Mouse (Mus musculus) gastrocnemius, postnatal 14 days (tissue): ENCODE data around the gene Nr2f1. TPM values are rescaled to one million over a fixed set of nuclear protein-coding genes. Genes with fewer than 3 reads are reported as not detected.

Experiments used
- total RNA-seq, 2 experiments: library from RNA; stranded (reverse); gene quantifications; 2 replicates each; pipeline ENCODE4 v1.2.3; 2021

The Nr2f1 gene
- total RNA-seq, 2 experiments from 2014 or later, result 1.7 to 2.4 TPM

Other genes with a start within 250 kb of the Nr2f1 start
- under 1 TPM; 0.14 to 0.60 TPM for gene Pou5f2, start 174.9 kb downstream of the Nr2f1 start, total RNA-seq